In genomic region chr6:38662714-38663615, GRCm38 (mm10) we compare ENCODE assay signal across 8 mouse cellular contexts. TPM values are rescaled to one million over a fixed set of nuclear protein-coding genes. Genes with fewer than 3 reads are reported as not detected.
DNase-seq lines count a peak whose midpoint lies in the region; ATAC-seq and TF ChIP-seq lines count a peak whose summit lies in the region.

Gene Clec2l (plus strand): TSS chr6:38663069.

- H3K36me3 ChIP-seq in embryonic facial prominence, embryonic 13.5 days: no peaks in the 10 kb centered on the region
- no peaks in the 10 kb centered on the region for H3K36me3 ChIP-seq in hindbrain, embryonic 14.5 days (replicated peaks; ENCODE audit: control insufficient read depth, insufficient read depth)
- H3K36me3 ChIP-seq in midbrain, postnatal 0 days (ENCODE audit: insufficient read depth, low read length): no peaks in the 10 kb centered on the region

- peak; percentile 57; the same call in 1 of the 2 replicates for ATAC-seq in embryonic facial prominence, embryonic 13.5 days (ENCODE audit: insufficient number of reproducible peaks, insufficient read depth, low FRiP score, low TSS enrichment, low read depth)
- ATAC-seq in hindbrain, embryonic 14.5 days (ENCODE audit: low FRiP score): peak; percentile 87
- ATAC-seq in midbrain, postnatal 0 days (ENCODE audit: low FRiP score): peak; percentile 88

- no peak for TF ChIP-seq CTCF in gastrocnemius, adult 2 months (IDR thresholded peaks at IDR 0.05)
- TF ChIP-seq CTCF in midbrain, postnatal 0 days (IDR thresholded peaks at IDR 0.05): no peak

- peaks cover 7% of the 10 kb centered on the region; the same call in 1 of the 2 replicates for H3K4me1 ChIP-seq in embryonic facial prominence, embryonic 13.5 days
- peaks cover 2% of the 10 kb centered on the region; the same call in 1 of the 2 replicates for H3K4me1 ChIP-seq in hindbrain, embryonic 14.5 days (replicated peaks; ENCODE audit: control insufficient read depth, insufficient read depth, low read length)
- peaks cover 5% of the 10 kb centered on the region; the same call in 1 of the 2 replicates for H3K4me1 ChIP-seq in midbrain, postnatal 0 days (ENCODE audit: insufficient read depth, low read length)

- intact Hi-C loops in gastrocnemius, adult 2 months (cut with DNase I): no loop called here
- intact Hi-C loops in gastrocnemius, postnatal 36 days (cut with DNase I): no loop called here
- intact Hi-C loops in left cerebral cortex, postnatal 36 days (cut with DNase I): loop anchor here (5.0 kb wide), 1 partner anchor 34 kb away; no protein-coding TSS in a partner anchor

- no peak within 1 kb of the TSS for H3K27ac ChIP-seq in gastrocnemius, adult 2 months
- no peak within 1 kb of the TSS for H3K27ac ChIP-seq in embryonic facial prominence, embryonic 13.5 days
- H3K27ac ChIP-seq in hindbrain, embryonic 14.5 days: peak within 1 kb of the TSS; percentile 53
- peak within 1 kb of the TSS; percentile 73 for H3K27ac ChIP-seq in midbrain, postnatal 0 days (ENCODE audit: low read depth, low read length)

- DNase-seq in gastrocnemius, adult 2 months: peak; percentile 63
- no peak for DNase-seq in gastrocnemius, postnatal 36 days
- peak; percentile 69 for DNase-seq in adrenal gland, postnatal 25 days
- DNase-seq in hindbrain, embryonic 14.5 days (ENCODE audit: low spot score): peak; percentile 46
- DNase-seq in left cerebral cortex, postnatal 36 days (ENCODE audit: low spot score in 2 of 2): peak; percentile 51 to 73
- peak; percentile 52 for DNase-seq in midbrain, postnatal 0 days (ENCODE audit: low spot score)
- DNase-seq in spleen, postnatal 14 days (ENCODE audit: low spot score in 2 of 2): no peak

- no peaks in the 10 kb centered on the region for H3K9me3 ChIP-seq in embryonic facial prominence, embryonic 13.5 days
- H3K9me3 ChIP-seq in hindbrain, embryonic 14.5 days (ENCODE audit: control insufficient read depth, low read length): no peaks in the 10 kb centered on the region
- no peaks in the 10 kb centered on the region for H3K9me3 ChIP-seq in midbrain, postnatal 0 days (ENCODE audit: low read length)

- peak within 1 kb of the TSS; percentile 66 for H3K4me3 ChIP-seq in gastrocnemius, adult 2 months
- peak within 1 kb of the TSS; percentile 64 for H3K4me3 ChIP-seq in embryonic facial prominence, embryonic 13.5 days
- peak within 1 kb of the TSS; percentile 54 for H3K4me3 ChIP-seq in hindbrain, embryonic 14.5 days (replicated peaks; ENCODE audit: low read length)
- H3K4me3 ChIP-seq in midbrain, postnatal 0 days (ENCODE audit: low read depth, low read length): peak within 1 kb of the TSS; percentile 73

- peaks cover 33% of the 10 kb centered on the region for H3K27me3 ChIP-seq in embryonic facial prominence, embryonic 13.5 days
- no peaks in the 10 kb centered on the region for H3K27me3 ChIP-seq in hindbrain, embryonic 14.5 days (ENCODE audit: control insufficient read depth, insufficient read depth, low read length)
- no peaks in the 10 kb centered on the region for H3K27me3 ChIP-seq in midbrain, postnatal 0 days (ENCODE audit: insufficient read depth, low read length)

- 1% methylated on average over 63 of the region's 84 CpGs for WGBS in embryonic facial prominence, embryonic 13.5 days
- WGBS in hindbrain, embryonic 14.5 days: under 1% methylated on average over 76 of the region's 84 CpGs
- WGBS in midbrain, postnatal 0 days: 1% methylated on average over 69 of the region's 84 CpGs

- H3K4me2 ChIP-seq in embryonic facial prominence, embryonic 13.5 days: peak within 1 kb of the TSS; percentile 88
- H3K4me2 ChIP-seq in hindbrain, embryonic 14.5 days (replicated peaks): peak within 1 kb of the TSS; percentile 81
- H3K4me2 ChIP-seq in midbrain, postnatal 0 days (ENCODE audit: low read depth, low read length, poor library complexity, severe bottlenecking): peak within 1 kb of the TSS; percentile 84

- peak within 1 kb of the TSS; percentile 76 for H3K9ac ChIP-seq in embryonic facial prominence, embryonic 13.5 days
- peak within 1 kb of the TSS; percentile 68 for H3K9ac ChIP-seq in hindbrain, embryonic 14.5 days
- peak within 1 kb of the TSS; percentile 93 for H3K9ac ChIP-seq in midbrain, postnatal 0 days (replicated peaks; ENCODE audit: low read length, poor library complexity, severe bottlenecking)

RNA-seq across cellular contexts. Expression of gene Clec2l, which starts in this region (rescaled TPM):
- under 1 TPM in 1 of 2 experiments, not detected in 1; 0.22 TPM for total RNA-seq in gastrocnemius, adult 2 months (2021)
- total RNA-seq in gastrocnemius, postnatal 36 days (2021): under 1 TPM; 0.36 to 0.47 TPM
- 3.7 and 4.9 TPM in 2 replicates for total RNA-seq in adrenal gland, postnatal 25 days (2021)
- polyA plus RNA-seq in embryonic facial prominence, embryonic 13.5 days (2015; fragmentation: Nextera tagmentation; extraction: Ambion mirVana): 4.9 and 5.7 TPM in 2 replicates
- polyA plus RNA-seq in hindbrain, embryonic 14.5 days (2014; fragmentation: Nextera tagmentation; extraction: Ambion mirVana): 22.3 and 25.2 TPM in 2 replicates
- 10 to 100 TPM; 74.5 to 92.6 TPM for total RNA-seq in left cerebral cortex, postnatal 36 days (2021)
- total RNA-seq in midbrain, postnatal 0 days (2014; rRNA removed): 123 and 128 TPM in 2 replicates
- 49.2 and 56.3 TPM in 2 replicates for polyA plus RNA-seq in midbrain, postnatal 0 days (2015; fragmentation: Nextera tagmentation; extraction: Ambion mirVana)

Comparison
In these comparisons a context has a peak if more than half of its experiments do, and no peak if none do; other contexts are left out.
1. RNA of gene Clec2l (total RNA-seq): 123 to 128 TPM in midbrain, postnatal 0 days and 74.5 to 92.6 TPM in left cerebral cortex, postnatal 36 days; 3.7 to 4.9 TPM in adrenal gland, postnatal 25 days, 0.36 to 0.47 TPM in gastrocnemius, postnatal 36 days and 0.22 TPM in gastrocnemius, adult 2 months; every median in the first group is over 10 times any median in the second.
2. Peak in DNase-seq and H3K4me3 ChIP-seq in gastrocnemius, adult 2 months; RNA of the gene not detected or under 1 TPM.
3. DNase-seq: peak in adrenal gland, postnatal 25 days (single experiment), hindbrain, embryonic 14.5 days (single experiment), left cerebral cortex, postnatal 36 days (2 of 2) and midbrain, postnatal 0 days (single experiment); none in gastrocnemius, postnatal 36 days (0 of 2) and spleen, postnatal 14 days (0 of 2).
4. H3K27ac ChIP-seq: peak in hindbrain, embryonic 14.5 days (single experiment) and midbrain, postnatal 0 days (single experiment); none in gastrocnemius, adult 2 months (single experiment) and embryonic facial prominence, embryonic 13.5 days (single experiment).
5. Peak in every context shown above with its lines, with median percentiles within 50 percentile points of each other: H3K4me3 ChIP-seq, ATAC-seq, H3K4me2 ChIP-seq and H3K9ac ChIP-seq.